Mouse (Mus musculus) regulatory T cell (primary cell): ENCODE data around the gene Cnksr3.

Experiments
- in situ Hi-C: fragments of 300-600 bp; cut with MboI, MseI; formaldehyde crosslinking; loops from one replicate; pipeline ENCODE4 v1.15.1; 2025; ENCODE audit warnings: high pct_unique_total_duplicates

Cnksr3 gene

GRCm38 (mm10) chr10:7149671-7150595 lies 62.1 kb downstream of the Cnksr3 start:
- in situ Hi-C loops = no loop called here

- in situ Hi-C loops = no loop called here
These were observed 66.4 kb downstream of the Cnksr3 start for GRCm38 (mm10) chr10:7145614-7146013.

DNA sequence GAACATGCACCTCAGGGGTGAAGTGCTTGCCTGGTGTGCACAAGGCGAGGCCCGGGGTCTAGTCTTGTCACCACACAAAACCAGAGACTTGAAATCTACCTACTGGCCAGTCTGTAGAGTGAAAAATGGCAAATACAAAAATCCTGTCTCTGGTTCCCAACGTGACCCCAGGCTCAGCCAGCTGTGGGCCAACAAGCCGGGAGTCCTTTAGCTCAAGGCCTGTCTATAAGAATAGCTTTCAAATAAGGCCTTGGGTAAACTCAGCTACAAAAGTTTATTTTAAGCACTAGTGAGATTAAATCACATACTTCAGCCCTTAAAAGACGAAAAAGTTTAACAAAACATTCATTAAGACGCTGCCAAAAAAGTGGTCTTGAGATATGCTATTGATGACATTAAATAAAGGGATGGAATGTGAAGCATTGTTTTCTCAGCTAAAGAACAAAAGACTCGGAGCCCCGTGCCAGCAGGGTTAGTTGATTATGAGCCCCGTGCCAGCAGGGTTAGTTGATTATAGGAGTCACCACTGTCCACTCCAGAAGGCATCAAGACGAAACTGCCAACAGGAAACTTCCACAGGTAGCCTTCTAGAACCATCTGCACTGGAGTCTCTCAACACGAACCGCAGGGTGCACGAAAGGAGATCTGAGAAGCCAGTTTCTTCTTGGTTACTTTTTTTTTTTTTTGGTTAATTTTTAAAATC lies 67.8 kb downstream of the Cnksr3 start:
- in situ Hi-C loops = no loop called here

- in situ Hi-C loops = no loop called here
These were observed 69.8 kb downstream of the Cnksr3 start for GRCm38 (mm10) chr10:7142287-7142686.

GRCm38 (mm10) chr10:7140282-7140681 lies 71.8 kb downstream of the Cnksr3 start:
- in situ Hi-C loops = no loop called here

- in situ Hi-C loops = no loop called here
These were observed 74.0 kb downstream of the Cnksr3 start for GRCm38 (mm10) chr10:7138049-7138448.

GRCm38 (mm10) chr10:7135751-7136150 lies 76.3 kb downstream of the Cnksr3 start:
- in situ Hi-C loops = no loop called here

DNA sequence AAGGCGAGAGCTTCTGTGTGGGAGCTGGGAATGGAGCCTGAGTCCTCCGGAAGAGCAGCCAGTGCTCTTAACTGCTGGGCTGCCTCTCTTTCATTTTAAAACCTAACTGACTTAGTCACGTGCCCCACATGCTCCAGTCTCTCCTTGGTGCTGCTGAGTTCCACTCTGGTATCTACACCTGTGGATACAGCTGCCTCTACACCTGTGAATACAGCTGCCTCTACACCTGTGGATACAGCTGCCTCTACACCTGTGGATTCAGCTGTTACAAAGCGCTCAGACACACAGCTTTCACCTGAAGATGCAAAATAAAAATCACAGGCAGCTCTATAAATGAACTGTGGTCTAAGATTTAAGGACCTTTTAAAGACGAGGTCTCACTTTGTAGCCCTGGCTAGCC lies 79.0 kb downstream of the Cnksr3 start:
- in situ Hi-C loops = no loop called here

DNA sequence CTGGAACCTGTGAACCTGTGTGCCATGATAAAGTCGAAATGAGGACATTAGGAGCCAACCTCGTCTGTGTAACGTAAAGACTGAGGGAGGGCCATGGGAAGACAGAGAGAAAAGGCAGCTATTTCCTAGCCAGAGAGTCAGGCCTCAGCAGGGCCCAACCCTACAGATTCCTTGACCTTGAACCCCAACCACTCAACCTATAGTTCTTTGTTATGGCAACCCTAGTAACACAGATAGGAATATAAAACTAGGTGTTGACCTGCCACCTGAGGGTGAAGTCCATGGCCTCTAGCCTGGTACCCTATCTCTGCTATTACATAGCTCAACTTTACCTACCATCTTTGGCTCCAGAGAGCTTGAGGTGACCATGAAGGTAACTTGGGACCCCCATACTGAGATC lies 80.6 kb downstream of the Cnksr3 start:
- in situ Hi-C loops = no loop called here

GRCm38 (mm10) chr10:7127828-7128227 lies 84.2 kb downstream of the Cnksr3 start:
- in situ Hi-C loops = no loop called here

DNA sequence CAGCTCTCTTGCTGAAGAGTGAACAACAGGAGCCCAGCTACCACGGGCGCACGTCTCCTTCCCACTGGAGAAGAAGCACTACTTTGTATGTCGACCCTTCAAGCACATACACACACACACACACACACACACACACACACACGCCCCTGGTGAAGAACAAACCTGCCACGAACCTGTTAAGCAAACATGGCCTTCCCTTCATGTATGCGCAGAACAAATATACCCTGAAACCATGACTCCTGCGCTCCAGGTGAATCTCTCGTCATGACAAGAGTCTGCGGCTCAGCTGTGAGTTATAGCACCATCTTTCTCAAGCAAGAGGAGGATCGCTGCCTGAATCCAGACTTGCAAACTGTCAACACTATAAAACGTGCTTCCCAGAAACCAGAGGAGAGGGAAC lies 85.2 kb downstream of the Cnksr3 start:
- in situ Hi-C loops = no loop called here

DNA sequence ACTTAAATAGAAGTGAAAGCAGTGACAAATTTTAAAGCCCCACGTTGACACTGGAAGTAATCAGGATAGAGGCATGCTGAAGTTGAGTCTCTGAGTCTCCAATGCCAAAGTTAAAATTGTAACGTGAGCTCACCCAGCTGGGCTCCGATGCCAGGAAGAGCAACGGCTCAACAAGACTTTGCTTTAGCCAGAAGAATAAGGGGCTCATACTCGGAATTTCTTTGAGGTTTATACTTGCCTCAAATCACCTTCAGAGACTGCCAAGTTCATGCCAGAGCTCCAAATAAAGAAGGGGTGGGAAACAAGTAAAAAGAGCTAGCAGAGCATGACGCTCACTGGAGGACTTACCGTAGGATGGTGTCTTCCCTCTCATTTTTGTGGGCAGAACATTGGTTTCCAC lies 85.8 kb downstream of the Cnksr3 start:
- in situ Hi-C loops = no loop called here

- in situ Hi-C loops = no loop called here
These were observed 87.0 kb downstream of the Cnksr3 start for GRCm38 (mm10) chr10:7124993-7125392.

DNA sequence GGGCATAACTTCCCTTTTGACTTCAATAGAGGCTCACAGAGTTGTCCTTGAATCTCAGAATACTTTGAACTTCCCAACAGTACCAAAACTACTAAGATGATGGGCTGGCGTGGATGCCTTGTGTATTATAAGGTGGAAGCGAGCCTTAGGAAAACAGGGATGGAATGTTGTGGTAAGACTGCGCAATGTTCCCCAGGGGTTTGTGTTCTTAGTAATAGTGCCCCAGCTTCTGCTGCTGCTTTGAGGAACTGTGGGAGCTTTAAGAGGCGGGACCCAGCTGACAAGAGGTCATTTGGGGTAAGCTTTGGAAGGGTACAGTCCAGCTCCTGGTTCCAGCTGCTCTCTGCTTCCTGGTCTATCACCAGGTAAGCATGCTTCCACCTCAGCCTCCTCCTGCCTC lies 89.7 kb downstream of the Cnksr3 start:
- in situ Hi-C loops = no loop called here

DNA sequence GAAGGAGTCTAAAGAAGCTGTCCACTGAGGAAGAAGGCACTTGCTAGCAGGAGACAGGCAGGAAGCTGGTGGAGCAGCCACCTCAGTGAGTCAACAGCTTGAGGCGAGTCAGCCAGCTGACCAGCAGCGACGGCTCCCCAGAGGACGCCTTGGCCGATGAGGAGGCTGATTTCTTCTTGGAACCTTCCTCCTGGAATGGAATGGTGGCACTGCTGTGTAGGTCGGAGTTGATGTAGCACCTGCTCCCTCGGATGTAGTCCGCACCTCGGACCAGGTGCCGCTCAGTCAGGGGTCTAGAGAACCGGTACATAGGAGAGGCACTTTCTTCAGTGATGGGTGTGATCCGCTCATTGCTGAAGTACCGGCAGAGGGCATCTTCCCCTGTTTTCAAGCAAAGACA lies 91.8 kb downstream of the Cnksr3 start:
- in situ Hi-C loops = no loop called here

DNA sequence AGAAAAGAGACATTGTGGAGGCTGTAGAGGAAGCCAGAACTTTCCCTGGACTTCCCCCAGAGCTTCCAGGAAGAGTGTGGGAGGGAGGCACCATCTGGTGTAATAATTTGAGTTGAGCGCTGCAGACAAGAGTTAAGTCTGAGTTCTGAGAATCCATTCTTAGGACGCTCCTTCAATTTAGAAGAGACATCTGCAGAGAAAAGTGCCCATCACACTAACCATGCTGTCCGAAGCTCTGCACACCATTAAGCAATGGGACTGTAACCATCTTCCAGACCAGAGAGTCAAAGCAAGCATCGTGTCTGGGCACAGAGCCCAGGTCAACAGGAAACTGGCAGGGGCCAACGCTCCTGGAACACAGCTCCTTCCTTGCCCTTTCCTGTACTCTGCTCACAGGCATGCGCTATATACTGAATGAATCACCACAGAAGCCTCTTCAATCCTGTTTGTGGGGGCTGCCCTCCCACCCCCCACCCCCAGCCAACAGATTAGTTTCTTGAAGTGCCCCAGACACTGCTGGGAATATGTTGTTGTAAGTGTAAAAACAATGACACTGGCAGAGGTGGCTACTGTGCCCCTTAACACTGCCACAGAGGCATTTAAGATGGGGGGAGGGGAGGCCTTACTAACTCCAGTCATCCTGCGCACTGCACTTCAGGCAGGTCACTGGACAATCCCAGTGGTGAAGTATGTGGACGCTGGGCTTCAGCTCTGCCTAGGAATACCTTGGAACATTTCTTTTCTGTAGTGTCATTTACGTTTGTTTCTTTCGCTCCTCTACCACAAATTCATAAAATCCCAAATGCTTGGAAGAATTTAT lies 93.6 kb downstream of the Cnksr3 start:
- in situ Hi-C loops = loop anchor here (10.0 kb wide), 1 partner anchor 134 kb away; no protein-coding TSS in a partner anchor

DNA sequence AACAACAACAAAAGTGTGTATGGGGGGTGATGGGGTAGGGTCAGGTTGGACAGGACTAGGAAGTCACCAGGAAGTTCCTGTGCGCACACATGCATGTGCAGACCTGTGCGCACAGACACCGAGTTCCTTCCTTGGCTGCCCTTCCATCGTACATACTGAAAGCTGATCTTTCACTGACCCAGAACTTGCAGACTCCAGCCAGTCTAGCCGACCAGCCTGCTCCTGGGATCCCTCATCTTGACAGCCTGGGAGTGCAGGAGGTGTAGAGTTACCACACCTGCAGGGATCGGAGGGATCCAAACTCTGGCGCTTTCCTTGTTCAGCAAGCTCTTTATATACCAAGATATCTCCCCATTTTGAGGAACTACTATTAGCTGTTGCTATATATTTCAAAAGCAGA lies 94.3 kb downstream of the Cnksr3 start:
- in situ Hi-C loops = loop anchor here (10.0 kb wide), 1 partner anchor 133 kb away; no protein-coding TSS in a partner anchor

GRCm38 (mm10) chr10:7114796-7115195 lies 97.2 kb downstream of the Cnksr3 start:
- in situ Hi-C loops = loop anchor here (10.0 kb wide), 1 partner anchor 130 kb away; no protein-coding TSS in a partner anchor

DNA sequence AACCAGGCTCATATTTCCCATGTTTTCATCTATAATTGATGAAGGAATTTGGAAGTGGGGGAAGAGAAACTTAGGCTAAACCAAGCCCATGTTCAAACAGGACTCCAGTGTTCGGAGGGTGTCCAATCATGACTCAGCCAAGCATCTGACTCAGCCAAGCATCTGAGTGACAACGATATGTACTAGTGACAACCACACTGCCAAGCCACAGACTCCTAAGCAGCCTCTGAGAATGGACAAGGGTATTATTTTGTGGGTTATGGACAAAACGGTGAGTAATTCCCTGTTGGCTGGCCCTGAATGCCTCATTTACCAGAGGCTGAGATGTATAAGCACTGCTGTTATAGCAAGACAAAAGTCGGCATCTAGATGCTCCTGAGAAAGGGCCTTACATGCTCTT lies 98.3 kb downstream of the Cnksr3 start:
- in situ Hi-C loops = loop anchor here (10.0 kb wide), 1 partner anchor 129 kb away; no protein-coding TSS in a partner anchor

GRCm38 (mm10) chr10:7113144-7113543 lies 98.9 kb downstream of the Cnksr3 start:
- in situ Hi-C loops = loop anchor here (10.0 kb wide), 1 partner anchor 128 kb away; no protein-coding TSS in a partner anchor

DNA sequence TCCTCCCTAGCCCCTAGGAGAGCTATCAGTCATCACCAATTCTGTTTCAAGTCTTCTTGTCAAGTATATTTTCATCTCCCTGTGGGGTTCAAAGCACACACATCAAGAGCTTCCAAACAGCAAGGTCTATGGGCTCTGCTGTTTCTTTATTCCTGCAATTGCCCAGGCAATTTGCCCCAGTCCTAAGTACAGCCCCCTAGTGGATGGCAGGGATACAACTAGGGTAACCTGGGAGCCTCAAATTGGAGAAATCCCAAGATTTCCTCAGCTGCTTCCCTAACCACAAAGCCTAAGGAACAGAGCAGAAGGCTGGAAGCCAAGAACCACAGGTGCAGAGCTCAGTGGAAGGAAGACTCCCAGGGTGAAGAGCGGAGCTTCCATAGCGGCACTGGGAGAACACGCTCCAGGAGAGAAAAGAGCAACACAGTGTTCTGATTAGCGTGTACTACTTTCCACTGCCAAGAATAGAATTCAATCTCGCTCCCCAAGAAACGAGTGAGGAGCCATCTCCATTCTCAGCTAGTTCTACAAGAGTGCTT lies 100.5 kb downstream of the Cnksr3 start:
- in situ Hi-C loops = loop anchor here (10.0 kb wide), 1 partner anchor 127 kb away; no protein-coding TSS in a partner anchor
